In the genomic region with DNA sequence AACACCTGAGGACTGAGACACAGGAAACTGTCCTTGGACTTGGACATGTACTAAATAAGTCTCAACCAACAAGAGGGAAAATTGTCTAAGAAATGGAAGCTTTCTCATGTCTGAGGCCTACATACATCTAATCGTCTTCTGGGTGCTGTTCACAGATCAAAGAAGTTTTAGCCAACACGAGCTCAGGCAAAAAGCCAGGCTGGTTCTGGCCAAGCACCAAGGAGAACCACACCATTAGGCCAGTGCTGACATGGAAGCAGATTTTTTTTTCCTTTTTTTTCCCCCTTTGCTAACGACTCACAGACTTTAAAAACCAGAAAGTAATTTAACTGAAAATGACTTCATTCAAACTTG, we compare ENCODE assay signal across 9 mouse cellular contexts. TPM values are rescaled to one million over a fixed set of nuclear protein-coding genes. Genes with fewer than 3 reads are reported as not detected.
DNase-seq lines count a peak whose midpoint lies in the region; ATAC-seq and TF ChIP-seq lines count a peak whose summit lies in the region.
"Had no signal": no experiment of that assay in that cellular context is flagged by ENCODE, and none has a peak within 500 bp of the region (broad histone marks: within the 10 kb centered on the region; RNA-seq: fewer than 3 reads in every experiment).

No protein-coding gene starts in this region.

- no peak overlapping the region for H3K9ac ChIP-seq in liver, embryonic 15.5 days
- H3K9ac ChIP-seq in hindbrain, embryonic 12.5 days: no peak overlapping the region

- no peak overlapping the region for H3K27ac ChIP-seq in kidney, adult 2 months (ENCODE audit: insufficient read depth, low read depth, low read length)
- no peak overlapping the region for H3K27ac ChIP-seq in liver, embryonic 15.5 days (replicated peaks)
- no peak overlapping the region for H3K27ac ChIP-seq in hindbrain, embryonic 12.5 days

- no peak for TF ChIP-seq POLR2A in kidney, adult 2 months (IDR thresholded peaks at IDR 0.05; ENCODE audit: low read depth, low read length)

- DNase-seq in kidney, adult 2 months: peak; percentile 41
- DNase-seq in kidney, adult 9 months: no peak
- peak; percentile 81 for DNase-seq in NIH3T3 (ENCODE audit: low read depth)
- DNase-seq in cerebellum, adult 18-20 months: peak; percentile 52 to 62
- no peak for DNase-seq in urinary bladder, postnatal 10 days (ENCODE audit: low spot score)
- no peak for DNase-seq in ovary, postnatal 36 days (ENCODE audit: low spot score)
- DNase-seq: spleen, adult 18-20 months had no signal

- no peaks in the 10 kb centered on the region for H3K27me3 ChIP-seq in kidney, adult 2 months (replicated peaks; ENCODE audit: control insufficient read depth, insufficient read depth, low read length)
- H3K27me3 ChIP-seq in liver, embryonic 15.5 days: no peaks in the 10 kb centered on the region
- H3K27me3 ChIP-seq in hindbrain, embryonic 12.5 days: no peaks in the 10 kb centered on the region

- no peaks in the 10 kb centered on the region for H3K9me3 ChIP-seq in liver, embryonic 15.5 days (replicated peaks)
- no peaks in the 10 kb centered on the region for H3K9me3 ChIP-seq in hindbrain, embryonic 12.5 days (replicated peaks)

- no peaks in the 10 kb centered on the region for H3K4me1 ChIP-seq in kidney, adult 2 months (ENCODE audit: control insufficient read depth, insufficient read depth, low read length)
- H3K4me1 ChIP-seq in liver, embryonic 15.5 days (replicated peaks): peaks cover 47% of the 10 kb centered on the region
- H3K4me1 ChIP-seq in hindbrain, embryonic 12.5 days: peaks cover 22% of the 10 kb centered on the region; the same call in 1 of the 2 replicates

- peak overlapping the region; percentile 84; the same call in 1 of the 2 replicates for H3K4me2 ChIP-seq in liver, embryonic 15.5 days
- no peak overlapping the region for H3K4me2 ChIP-seq in hindbrain, embryonic 12.5 days (replicated peaks)

- 23% methylated on average over 3 of the region's 3 CpGs for WGBS in kidney, adult 2 months
- WGBS in liver, embryonic 15.5 days (ENCODE audit: insufficient replicate concordance): 70% methylated on average over 3 of the region's 3 CpGs
- WGBS in hindbrain, embryonic 12.5 days: 67% methylated on average over 3 of the region's 3 CpGs

- no peak for TF ChIP-seq CTCF in kidney, adult 2 months (conservative IDR thresholded peaks at IDR 0.05; ENCODE audit: insufficient read depth, insufficient read length, low read depth, low read length)

- 0 out of 2 replicates have a peak, but pooled peaks cover 2% of the 10 kb centered on the region for H3K36me3 ChIP-seq in kidney, adult 2 months (ENCODE audit: control insufficient read depth, insufficient read depth, low read length)
- peaks cover 55% of the 10 kb centered on the region for H3K36me3 ChIP-seq in liver, embryonic 15.5 days (replicated peaks)
- peaks cover 16% of the 10 kb centered on the region for H3K36me3 ChIP-seq in hindbrain, embryonic 12.5 days

- ATAC-seq in liver, embryonic 15.5 days (ENCODE audit: insufficient read depth): no peak
- no peak for ATAC-seq in hindbrain, embryonic 12.5 days (ENCODE audit: low FRiP score)

- no peak overlapping the region for H3K4me3 ChIP-seq in kidney, adult 2 months (ENCODE audit: insufficient read depth, low read depth, low read length)
- H3K4me3 ChIP-seq in liver, embryonic 15.5 days (replicated peaks): no peak overlapping the region
- H3K4me3 ChIP-seq in hindbrain, embryonic 12.5 days: no peak overlapping the region

RNA-seq across cellular contexts. Expression of gene Ybx3, which starts 5.3 kb away (rescaled TPM):
- 38.5 and 38.7 TPM in 2 replicates for polyA plus RNA-seq in kidney, adult 2 months (2012; rRNA removed)
- 55.6 and 57.5 TPM in 2 replicates for polyA plus RNA-seq in liver, embryonic 15.5 days (2015; fragmentation: Nextera tagmentation; extraction: Ambion mirVana)
- polyA plus RNA-seq in hindbrain, embryonic 12.5 days (2016; fragmentation: Nextera tagmentation; extraction: Ambion mirVana): 24.6 and 26.4 TPM in 2 replicates

RNA-seq across cellular contexts. Expression of gene Styk1, which starts 29.6 kb away (rescaled TPM):
- polyA plus RNA-seq in kidney, adult 2 months (2012; rRNA removed): 2.1 and 2.2 TPM in 2 replicates
- polyA plus RNA-seq in liver, embryonic 15.5 days (2015; fragmentation: Nextera tagmentation; extraction: Ambion mirVana): 0.89 and 0.90 TPM in 2 replicates
- polyA plus RNA-seq in hindbrain, embryonic 12.5 days (2016; fragmentation: Nextera tagmentation; extraction: Ambion mirVana): 1.5 and 2.2 TPM in 2 replicates

Comparison
In these comparisons a context has a peak if more than half of its experiments do, and no peak if none do; other contexts are left out.
1. DNase-seq: peak in kidney, adult 2 months (single experiment), NIH3T3 (single experiment) and cerebellum, adult 18-20 months (2 of 2); none in kidney, adult 9 months (single experiment), urinary bladder, postnatal 10 days (single experiment) and ovary, postnatal 36 days (single experiment).